Mouse (Mus musculus): ENCODE measurements around the gene Pkp2. TPM values are rescaled to one million over a fixed set of nuclear protein-coding genes. Genes with fewer than 3 reads are reported as not detected.

Pkp2 gene
- total and polyA plus RNA-seq, 3 experiments = 0.54 to 2.2 TPM; not detected in 1

DNA sequence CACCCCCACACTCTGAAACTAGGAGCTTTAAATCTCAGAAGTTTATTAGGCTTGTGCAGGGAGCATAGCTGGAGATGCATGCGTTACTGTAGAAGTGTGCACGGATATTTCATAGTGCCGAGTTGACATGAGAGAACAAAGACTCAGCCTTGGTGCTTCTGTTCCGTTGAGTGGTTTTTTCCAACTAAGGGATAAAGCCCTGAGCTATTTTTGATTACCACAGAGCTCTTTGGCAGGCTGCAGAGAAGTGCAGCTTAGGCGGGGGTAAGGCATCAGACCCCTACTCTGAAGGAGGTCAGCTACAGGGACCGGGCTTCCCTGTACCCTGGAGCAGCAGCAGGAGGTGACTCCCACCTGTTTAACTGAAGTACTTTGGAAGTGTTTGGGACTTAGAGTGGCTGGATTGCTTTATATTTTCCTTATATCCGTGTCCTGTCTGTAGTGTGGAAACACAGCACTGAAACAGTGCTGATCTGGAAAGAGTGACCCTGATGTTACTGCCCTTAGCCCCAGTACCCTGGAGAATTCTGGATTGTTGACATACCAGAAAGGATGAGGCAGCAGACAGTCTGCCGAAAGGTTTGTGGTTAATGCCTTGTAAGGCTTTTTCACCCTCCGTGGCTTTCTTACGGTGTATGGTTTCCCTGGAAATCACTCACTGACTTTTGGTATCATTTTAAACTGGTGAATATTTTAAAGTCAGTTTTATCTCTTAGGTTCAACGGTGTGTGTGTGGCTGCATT lies 2.7 kb downstream of the Pkp2 start:
- Histone ChIP-seq H3K79me2 (ENCODE audit: control insufficient read depth, insufficient read depth, low read length, poor library complexity) (no peaks in the 10 kb centered on the region), H3K4me3 (ENCODE audit: control insufficient read depth in 1 of 2, insufficient read depth in 1 of 2, low read depth in 2 of 2, low read length in 2 of 2) (no peak overlapping the region), H3K36me3 (ENCODE audit: control insufficient read depth in 1 of 2, insufficient read depth in 2 of 2, low read length in 2 of 2) (no peaks in the 10 kb centered on the region; a peak in 1 of 4 replicates), H3K27ac (ENCODE audit: control insufficient read depth, low read depth, low read length) (no peak overlapping the region), H3K9me3 (replicated peaks; ENCODE audit: insufficient read depth, low read length) (no peaks in the 10 kb centered on the region), H3K9ac (ENCODE audit: control insufficient read depth, low read depth, low read length, poor library complexity, severe bottlenecking) (no peak overlapping the region), H3K27me3 (ENCODE audit: control insufficient read depth in 1 of 2, insufficient read depth in 2 of 2, low read length in 2 of 2) (no peaks in the 10 kb centered on the region), H3K4me1 (ENCODE audit: control insufficient read depth in 1 of 2, insufficient read depth in 2 of 2, low read length in 2 of 2) (peaks cover 0 to 5% of the 10 kb centered on the region in 2 experiments; a peak in 1 of 4 replicates)
- DNase-seq (ENCODE audit: low read depth, low spot score) = no peak
- TF ChIP-seq SIN3A (IDR thresholded peaks at IDR 0.05; ENCODE audit: low read length) (no peak), ETS1 (IDR thresholded peaks at IDR 0.05; ENCODE audit: low read depth, low read length) (no peak), MYB (IDR thresholded peaks at IDR 0.05; ENCODE audit: low read depth, low read length) (no peak), JUND (IDR thresholded peaks at IDR 0.05; ENCODE audit: low read depth, low read length) (no peak), RAD21 (IDR thresholded peaks at IDR 0.05; ENCODE audit: low read depth, low read length) (no peak), CHD2 (IDR thresholded peaks at IDR 0.05; ENCODE audit: low read length) (no peak), NELFE (IDR thresholded peaks at IDR 0.05; ENCODE audit: low read depth, low read length) (no peak), HCFC1 (IDR thresholded peaks at IDR 0.05; ENCODE audit: low read depth, low read length) (no peak)

DNA sequence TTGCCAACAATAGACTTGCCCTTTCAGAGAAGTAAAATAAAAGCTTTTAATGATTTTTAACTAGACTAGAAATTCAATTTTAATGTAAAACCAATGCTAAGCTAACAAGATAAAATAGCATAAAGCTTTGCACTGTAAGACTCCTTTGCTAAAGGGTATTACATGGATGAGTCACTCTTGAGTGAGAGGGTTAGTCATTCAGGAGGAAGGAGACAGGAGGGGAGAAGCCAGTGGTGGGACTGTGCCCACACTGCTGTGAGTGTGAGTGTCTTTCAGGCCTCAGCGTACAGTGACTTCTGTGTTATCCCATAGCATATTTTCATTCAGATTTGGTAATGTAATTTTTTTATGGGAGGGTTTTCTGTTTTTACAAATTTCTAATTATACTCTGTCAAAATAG lies 3.8 kb downstream of the Pkp2 start:
- Histone ChIP-seq H3K36me3 (ENCODE audit: control insufficient read depth in 1 of 2, insufficient read depth in 2 of 2, low read length in 2 of 2) (no peaks in the 10 kb centered on the region; a peak in 1 of 4 replicates), H3K9me3 (replicated peaks; ENCODE audit: insufficient read depth, low read length) (no peaks in the 10 kb centered on the region), H3K9ac (ENCODE audit: control insufficient read depth, low read depth, low read length, poor library complexity, severe bottlenecking) (no peak overlapping the region), H3K4me3 (ENCODE audit: control insufficient read depth in 1 of 2, insufficient read depth in 1 of 2, low read depth in 2 of 2, low read length in 2 of 2) (no peak overlapping the region), H3K4me1 (ENCODE audit: control insufficient read depth in 1 of 2, insufficient read depth in 2 of 2, low read length in 2 of 2) (peaks cover 0 to 4% of the 10 kb centered on the region in 2 experiments; a peak in 1 of 4 replicates), H3K27me3 (ENCODE audit: control insufficient read depth in 1 of 2, insufficient read depth in 2 of 2, low read length in 2 of 2) (no peaks in the 10 kb centered on the region), H3K79me2 (ENCODE audit: control insufficient read depth, insufficient read depth, low read length, poor library complexity) (no peaks in the 10 kb centered on the region), H3K27ac (ENCODE audit: control insufficient read depth, low read depth, low read length) (no peak overlapping the region)
- TF ChIP-seq UBTF (IDR thresholded peaks at IDR 0.05; ENCODE audit: borderline replicate concordance, insufficient read depth, low read depth, low read length) (no peak), ETS1 (IDR thresholded peaks at IDR 0.05; ENCODE audit: low read depth, low read length) (no peak), GATA1 (IDR thresholded peaks at IDR 0.05; ENCODE audit: low read depth, low read length) (no peak), MAZ (IDR thresholded peaks at IDR 0.05; ENCODE audit: low read depth, low read length) (no peak), JUND (IDR thresholded peaks at IDR 0.05; ENCODE audit: low read depth, low read length) (no peak), ZKSCAN1 (IDR thresholded peaks at IDR 0.05; ENCODE audit: low read depth, low read length) (no peak), SIN3A (IDR thresholded peaks at IDR 0.05; ENCODE audit: low read length) (no peak), MXI1 (IDR thresholded peaks at IDR 0.05; ENCODE audit: low read depth, low read length) (no peak), TAL1 (IDR thresholded peaks at IDR 0.05; ENCODE audit: low read length) (no peak), POLR2A (IDR thresholded peaks at IDR 0.05; ENCODE audit: control insufficient read depth in 1 of 2, insufficient read depth in 1 of 2, low read depth in 1 of 2, low read length in 2 of 2, poor library complexity in 1 of 2) (no peak), MYB (IDR thresholded peaks at IDR 0.05; ENCODE audit: low read depth, low read length) (no peak), CTCF (IDR thresholded peaks at IDR 0.05 in 2 of 3, conservative IDR thresholded peaks at IDR 0.05 in 1 of 3; ENCODE audit: control insufficient read depth in 1 of 3, insufficient read depth in 1 of 3, low read depth in 2 of 3, low read length in 3 of 3, poor library complexity in 1 of 3, severe bottlenecking in 1 of 3) (no peak), BHLHE40 (IDR thresholded peaks at IDR 0.05; ENCODE audit: borderline replicate concordance, low read depth, low read length) (no peak), KAT2A (conservative IDR thresholded peaks at IDR 0.05; ENCODE audit: low read depth, low read length) (no peak), SMC3 (IDR thresholded peaks at IDR 0.05; ENCODE audit: low read depth, low read length) (no peak), TCF12 (IDR thresholded peaks at IDR 0.05; ENCODE audit: low read depth, low read length) (no peak), GABPA (IDR thresholded peaks at IDR 0.05; ENCODE audit: low read depth, low read length) (no peak), EP300 (IDR thresholded peaks at IDR 0.05; ENCODE audit: low read depth in 1 of 2, low read length in 2 of 2) (no peak), MEF2A (IDR thresholded peaks at IDR 0.05; ENCODE audit: extremely low read depth, insufficient replicate concordance, low read depth, low read length, poor library complexity, severe bottlenecking) (no peak)
- no peak for DNase-seq (ENCODE audit: low read depth, low spot score)
